Mouse (Mus musculus): Measurements from ENCODE around the gene Kdm2b. TPM values are rescaled to one million over a fixed set of nuclear protein-coding genes. Genes with fewer than 3 reads are reported as not detected.

The Kdm2b gene
- total RNA-seq, 2 experiments from 2014 or later: 41.3 to 54.5 TPM

DNA sequence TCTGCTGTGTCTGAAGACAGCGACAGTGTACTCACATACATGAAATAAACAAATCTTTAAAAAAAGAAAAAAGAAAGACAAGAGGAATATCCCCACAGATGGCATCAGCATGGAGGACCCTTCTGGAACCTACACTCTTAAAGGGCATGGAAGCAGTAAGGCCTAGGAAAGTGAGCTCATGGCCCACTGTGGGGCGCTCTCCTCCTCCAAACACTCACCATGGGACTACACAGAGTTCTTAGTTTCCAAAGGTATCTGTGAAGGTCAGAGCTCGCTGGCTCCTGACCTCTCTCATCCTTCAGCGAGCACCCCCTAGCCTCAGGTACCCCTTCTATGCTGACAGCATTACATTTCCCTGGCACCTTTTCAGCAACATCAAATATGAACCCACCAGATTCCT lies 53.8 kb downstream of the Kdm2b start:
- DNase-seq (ENCODE audit: low spot score in 2 of 2): no peak

DNA sequence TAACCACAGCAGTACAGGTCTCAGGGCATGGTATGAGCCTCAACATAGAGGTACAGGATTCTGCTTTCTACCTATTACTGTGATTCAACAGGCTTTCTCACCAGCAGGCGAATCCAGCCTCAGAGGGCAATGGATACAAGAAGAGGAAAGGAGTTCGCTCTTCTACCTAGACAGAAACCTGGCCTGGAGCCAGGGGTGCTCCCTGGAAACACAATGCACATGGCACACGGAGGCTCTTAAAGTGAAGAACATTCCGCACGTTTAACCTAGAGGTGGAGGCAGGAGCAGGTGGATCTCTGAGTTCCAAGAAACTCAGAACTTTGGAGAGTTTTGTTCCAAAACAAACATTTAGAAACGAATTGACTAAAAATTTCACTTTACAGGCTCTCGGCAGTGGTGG lies 58.6 kb downstream of the Kdm2b start:
- DNase-seq (ENCODE audit: low spot score in 2 of 2): no peak

DNA sequence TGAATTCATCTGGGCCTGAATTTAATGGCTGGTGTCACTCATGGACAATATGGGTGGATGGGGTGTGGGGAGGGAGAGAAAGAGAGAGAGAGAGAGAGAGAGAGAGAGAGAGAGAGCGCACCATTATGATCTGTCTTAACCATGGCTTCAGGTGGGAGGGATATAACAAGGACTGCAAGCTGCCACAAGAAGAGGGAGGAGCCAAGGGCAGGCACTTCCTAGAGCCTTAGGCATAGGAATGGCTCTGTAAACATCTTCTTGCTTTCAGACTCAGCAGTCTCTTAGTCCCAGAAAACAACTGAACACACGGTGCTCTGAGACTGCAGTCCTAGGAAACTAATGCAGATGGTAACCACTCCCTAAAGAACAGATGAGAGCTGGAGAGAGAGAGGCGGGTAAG lies 61.3 kb downstream of the Kdm2b start:
- no peak for DNase-seq (ENCODE audit: low spot score in 2 of 2)

DNA sequence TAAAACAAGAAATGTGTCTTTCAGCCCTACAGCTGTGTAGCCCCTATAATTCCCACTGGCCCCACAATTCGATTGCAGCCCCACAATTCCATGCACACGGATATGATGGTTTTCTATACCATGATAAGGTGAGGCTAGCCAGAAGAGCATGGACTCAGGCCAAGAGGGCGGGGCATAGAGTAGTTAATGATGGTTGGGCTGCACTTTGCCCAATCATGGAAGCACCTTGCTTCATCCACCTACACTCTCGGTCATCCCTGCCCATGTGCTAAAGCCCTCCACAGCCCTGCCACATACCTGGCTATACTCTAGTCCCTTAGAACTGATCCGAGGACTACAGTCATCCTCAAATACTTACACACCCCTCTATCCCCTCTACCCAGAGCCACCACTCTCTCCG lies 61.9 kb downstream of the Kdm2b start:
- DNase-seq (ENCODE audit: low spot score in 2 of 2): no peak

DNA sequence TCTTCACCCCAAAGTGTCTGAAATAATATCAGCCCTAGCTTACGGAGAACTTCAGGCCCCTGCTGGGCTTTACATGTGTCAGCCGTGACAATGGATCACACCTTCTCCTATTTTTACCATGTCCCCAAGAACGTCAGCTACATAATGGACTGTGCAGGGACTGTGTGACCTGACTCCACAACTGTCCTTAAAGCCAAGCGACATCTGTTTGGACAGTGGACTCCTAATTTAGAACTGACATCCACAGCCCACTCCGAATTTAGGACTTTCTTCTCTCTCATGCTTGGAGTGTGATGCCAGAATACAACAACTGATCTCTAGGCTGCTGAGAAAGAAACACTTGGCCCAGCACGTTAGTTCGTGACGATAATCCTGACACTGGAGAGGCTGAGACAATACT lies 62.5 kb downstream of the Kdm2b start:
- no peak for DNase-seq (ENCODE audit: low spot score in 2 of 2)

DNA sequence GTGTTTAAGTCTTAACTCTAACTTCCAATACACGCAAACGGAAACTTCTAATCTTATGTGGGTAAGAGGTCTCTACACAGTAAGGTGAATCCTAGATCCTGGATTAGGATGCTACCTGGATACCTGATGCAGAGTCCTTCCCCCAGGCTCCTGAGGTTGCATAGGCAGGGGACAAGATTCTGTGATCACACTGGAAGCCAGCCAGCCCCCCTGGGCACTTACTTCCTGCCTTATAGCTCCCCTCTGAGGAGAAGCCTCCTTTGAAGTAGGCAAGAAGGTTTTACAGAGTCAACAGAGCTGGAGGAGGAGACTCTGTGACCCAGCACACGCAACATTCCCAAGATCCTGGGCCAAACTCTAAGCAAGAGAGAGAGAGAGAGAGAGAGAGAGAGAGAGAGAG lies 63.3 kb downstream of the Kdm2b start:
- no peak for DNase-seq (ENCODE audit: low spot score in 2 of 2)

DNA sequence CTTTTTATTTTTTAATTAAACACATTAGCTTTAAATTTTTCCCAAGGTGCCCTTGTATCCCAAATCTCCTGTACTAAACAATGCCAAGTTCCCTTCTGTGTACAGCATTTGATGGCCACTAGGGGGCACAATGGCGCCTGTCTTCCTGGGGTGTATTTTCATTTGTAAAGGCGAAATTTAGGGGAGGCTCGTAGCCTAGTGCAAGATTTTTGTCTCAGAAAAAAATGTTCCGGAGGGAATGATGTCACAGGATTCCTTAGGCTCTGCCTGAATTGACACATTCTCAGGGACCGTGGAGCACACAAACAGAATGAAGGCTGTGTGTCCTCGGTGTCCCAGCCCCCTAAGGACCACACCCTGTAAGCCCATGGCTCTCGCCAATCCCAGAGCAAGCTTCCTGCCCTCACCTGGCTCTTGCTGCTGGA lies 64.1 kb downstream of the Kdm2b start:
- DNase-seq (ENCODE audit: low spot score in 2 of 2): peak; percentile 66 to 79

DNA sequence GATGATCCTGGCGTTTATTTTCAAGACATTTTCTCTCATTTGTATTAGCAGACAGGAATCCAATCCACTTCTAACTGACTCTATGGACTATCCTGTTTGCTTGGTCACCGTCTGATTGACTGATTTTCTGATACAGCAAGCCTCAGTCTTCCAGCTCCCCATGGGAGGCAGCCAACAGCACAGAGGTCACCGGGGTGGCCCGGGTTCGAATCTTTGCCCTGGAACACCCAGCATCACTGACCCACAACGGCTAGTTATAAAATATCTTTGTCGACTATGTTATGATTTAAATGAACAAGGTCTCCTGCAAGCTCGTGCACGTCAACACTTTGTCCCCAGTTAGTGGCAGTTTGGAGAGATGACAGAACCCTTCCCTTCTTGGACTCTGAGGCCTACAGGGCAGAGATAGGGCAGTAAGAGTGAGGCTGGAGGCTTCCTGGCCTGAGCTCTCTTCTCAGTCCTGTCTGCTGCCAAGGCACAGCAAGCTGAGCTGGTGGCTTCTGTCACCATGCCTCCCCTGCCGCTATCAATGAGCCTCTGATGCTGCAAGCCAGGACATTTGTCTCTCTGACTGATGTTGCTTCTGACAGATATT lies 65.7 kb downstream of the Kdm2b start:
- DNase-seq (ENCODE audit: low spot score in 2 of 2): no peak

DNA sequence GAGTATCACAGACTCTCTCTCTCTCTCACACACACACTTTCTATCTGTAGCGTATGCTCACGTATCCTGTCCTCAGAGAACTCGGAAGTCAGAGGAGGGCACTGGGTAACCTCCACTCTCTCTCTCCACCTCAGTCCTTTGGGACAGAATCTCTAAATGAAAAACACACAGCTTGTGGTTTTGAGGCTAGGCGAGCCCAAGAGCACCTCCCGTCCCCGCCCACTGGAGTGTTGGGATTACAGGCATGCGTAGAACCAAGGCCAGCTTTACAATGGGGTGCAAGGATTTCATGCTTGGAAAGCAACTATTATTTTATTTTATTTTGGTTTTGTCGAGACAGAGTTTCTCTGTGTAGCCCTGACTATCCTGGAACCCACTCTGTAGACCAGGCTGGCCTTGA lies 67.7 kb downstream of the Kdm2b start:
- no peak for DNase-seq (ENCODE audit: low spot score in 2 of 2)

DNA sequence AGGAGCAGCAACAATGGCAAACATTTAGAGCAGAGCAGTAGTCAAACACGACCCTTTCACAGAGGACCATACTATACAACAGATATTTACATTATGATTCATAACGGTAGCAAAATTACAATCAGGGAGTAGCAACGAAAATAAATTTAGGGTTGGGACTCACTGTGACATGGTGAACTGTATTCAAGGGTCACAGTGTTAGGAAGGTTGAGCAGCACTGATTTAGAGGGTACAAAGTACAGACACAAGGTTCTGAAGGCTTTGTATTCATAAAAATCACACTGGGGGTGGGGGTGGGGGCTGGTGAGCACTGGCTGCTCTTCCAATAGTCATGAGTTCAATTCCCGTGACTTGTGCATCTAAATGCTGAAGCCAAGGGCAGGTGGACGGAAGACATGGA lies 69.1 kb downstream of the Kdm2b start:
- DNase-seq (ENCODE audit: low spot score in 2 of 2): no peak

DNA sequence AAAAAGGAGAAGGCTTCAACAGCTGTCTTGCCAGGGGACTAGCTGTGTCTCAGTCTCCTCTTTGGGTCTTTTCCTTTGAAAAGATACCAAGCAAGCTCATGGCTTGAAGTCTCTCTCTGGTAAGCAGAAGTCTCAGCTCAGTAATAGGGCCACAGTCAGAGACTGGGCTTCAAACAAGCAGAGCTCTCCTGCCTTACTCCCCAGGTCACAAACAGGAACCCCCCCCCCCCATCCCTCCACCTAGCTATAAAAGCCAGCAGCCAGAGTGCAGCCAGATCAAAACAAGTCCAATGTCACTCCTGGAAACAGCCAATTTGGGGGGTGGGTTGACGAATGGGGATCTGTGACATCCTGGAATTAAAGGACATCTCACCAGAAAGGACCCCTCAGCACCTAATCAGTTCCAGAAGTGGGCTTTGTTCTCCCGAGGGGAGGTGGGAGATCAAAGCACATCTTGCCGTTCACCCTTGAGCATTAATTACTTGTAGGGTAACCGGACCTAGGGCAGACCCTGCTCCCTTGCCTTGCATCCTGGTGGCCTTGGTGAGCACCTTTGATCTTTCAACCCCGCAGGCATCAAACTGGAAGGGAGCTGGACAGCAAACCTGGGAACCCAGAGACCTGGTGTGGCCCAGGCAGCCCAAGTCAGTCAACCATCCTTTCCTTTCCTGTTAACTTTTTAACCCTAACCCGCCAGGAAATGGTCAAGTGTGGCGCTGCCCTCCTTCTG lies 71.5 kb downstream of the Kdm2b start:
- DNase-seq (ENCODE audit: low spot score in 2 of 2): no peak

DNA sequence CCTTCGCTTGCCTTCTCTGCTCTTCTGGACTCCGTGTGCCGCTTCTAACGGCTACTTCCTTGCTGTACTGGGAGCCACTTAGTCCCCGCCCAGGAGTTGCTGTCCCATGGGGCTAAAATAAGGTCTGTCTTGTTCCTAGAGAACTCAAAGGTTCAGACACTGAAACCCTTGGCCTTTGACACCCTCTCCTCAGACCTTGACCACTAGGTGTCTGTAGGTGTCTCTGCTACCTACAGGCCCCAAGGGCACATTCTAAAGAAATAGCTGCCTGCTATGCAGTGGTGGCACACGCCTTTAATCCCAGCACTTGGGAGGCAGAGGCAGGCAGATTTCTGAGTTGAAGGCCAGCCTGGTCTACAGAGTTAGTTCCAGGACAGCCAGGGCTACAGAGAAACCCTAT lies 73.5 kb downstream of the Kdm2b start:
- DNase-seq (ENCODE audit: low spot score in 2 of 2): no peak

DNA sequence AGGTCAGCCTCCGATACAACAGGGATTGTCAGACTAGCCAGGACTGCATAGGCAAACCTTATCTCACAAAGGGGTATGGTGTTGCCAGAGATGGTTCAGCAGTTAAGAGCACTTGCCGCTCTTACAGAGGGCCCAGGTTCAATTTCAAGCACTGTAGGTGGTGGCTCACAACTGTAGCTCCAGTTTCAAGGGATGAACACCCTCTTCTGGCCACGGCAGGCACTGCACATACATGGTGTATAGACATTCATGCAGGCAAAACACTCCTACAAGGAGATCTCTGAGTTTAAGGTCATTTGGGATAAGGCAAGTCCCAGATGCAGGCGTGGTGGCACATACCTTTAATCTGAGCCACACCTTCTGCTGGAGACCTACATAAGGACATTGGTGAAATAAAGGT lies 76.8 kb downstream of the Kdm2b start:
- no peak for DNase-seq (ENCODE audit: low spot score in 2 of 2)

DNA sequence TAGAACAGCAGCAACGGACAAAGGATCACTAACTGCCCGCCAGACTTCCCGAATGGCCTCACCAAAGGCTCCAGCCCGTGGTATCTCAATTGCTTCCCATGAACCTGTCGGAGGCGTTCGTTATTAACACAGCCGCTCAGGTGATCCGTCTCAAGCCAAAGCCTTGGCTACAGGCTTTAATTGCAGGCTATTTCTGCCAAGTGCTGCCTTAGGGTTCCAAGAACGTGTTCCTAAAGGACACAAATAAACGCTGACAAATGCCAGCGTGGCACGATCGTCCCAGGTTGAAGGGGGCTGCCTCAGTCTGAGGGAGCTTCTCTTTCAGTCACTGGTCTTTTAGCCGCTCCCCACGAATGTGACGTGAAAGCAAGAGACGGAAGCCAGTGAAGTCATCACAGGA lies 80.1 kb downstream of the Kdm2b start:
- no peak for DNase-seq (ENCODE audit: low spot score in 2 of 2)

DNA sequence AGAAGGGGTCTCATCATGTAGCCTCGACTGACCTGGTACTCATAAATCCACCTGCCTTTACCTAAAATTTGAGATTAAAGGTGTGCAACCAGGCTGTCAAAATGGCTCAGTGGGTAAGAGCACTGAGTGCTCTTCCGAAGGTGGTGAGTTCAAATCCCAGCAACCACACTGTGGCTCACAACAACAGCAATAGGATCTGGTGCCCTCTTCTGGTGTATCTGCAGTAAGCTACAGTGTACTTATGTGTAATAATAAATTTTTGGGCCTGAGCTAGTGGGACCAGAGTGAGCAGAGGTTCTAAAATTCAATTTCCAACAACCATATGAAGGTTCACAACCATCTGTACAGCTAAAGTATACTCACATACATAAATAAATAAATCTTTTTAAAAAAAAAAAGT lies 81.6 kb downstream of the Kdm2b start:
- no peak for DNase-seq (ENCODE audit: low spot score in 2 of 2)

DNA sequence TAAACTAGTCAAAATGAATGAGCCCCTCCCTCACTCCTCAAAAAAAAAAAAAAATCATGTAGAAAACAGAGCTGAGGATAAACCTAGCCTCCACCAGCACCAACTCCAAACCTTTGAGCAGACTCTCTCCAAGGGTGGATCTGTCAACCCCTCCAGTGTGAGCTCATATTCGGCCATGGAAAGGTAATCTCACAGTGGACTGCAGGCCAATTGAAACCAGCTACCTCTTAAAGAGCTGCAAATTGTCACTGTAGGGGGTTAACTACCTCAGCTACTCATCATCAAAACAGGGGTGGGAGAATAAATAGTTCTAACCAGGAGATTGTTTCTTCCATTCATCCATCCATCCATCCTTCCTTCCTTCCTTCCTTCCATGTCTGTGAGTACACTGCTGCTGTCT lies 82.4 kb downstream of the Kdm2b start:
- no peak for DNase-seq (ENCODE audit: low spot score in 2 of 2)

DNA sequence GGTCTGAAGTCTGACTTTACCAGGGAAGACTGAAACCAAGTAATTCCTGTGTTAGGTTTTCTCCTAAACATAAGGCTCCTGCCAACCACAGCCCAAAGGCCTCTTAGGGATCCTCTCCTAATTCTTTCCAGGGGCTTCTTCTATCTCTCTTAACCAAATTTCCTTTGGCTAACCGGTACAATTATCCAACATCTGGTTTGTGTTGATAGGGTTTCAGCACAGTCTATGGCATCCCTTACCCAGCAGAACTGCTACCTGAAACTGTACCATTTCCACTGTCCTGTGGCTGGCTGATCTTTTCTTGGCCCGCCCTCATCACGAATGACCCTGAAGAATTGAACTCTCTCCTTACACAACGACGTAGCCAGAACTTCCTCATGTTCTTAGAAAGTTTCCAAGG lies 86.5 kb downstream of the Kdm2b start:
- no peak for DNase-seq (ENCODE audit: low spot score in 2 of 2)

DNA sequence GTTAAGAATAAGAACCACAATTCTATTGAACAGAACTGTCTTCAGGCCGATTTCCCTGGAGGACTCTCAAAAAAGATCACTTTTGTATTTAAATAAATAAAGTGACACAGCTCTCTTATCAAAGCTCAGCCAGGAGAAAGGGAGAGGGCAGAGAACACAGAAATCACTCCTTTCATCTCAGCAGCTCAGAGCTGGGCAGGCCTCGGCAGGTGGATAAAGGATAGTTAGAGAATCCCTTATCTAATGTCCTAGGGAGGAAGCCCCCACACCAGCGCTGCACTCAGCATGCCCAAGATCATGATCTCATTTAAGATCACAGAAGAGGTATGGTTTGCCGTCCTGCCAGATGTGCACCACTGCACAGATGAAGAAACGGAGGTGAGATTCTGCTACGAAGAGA lies 87.4 kb downstream of the Kdm2b start:
- no peak for DNase-seq (ENCODE audit: low spot score in 2 of 2)

DNA sequence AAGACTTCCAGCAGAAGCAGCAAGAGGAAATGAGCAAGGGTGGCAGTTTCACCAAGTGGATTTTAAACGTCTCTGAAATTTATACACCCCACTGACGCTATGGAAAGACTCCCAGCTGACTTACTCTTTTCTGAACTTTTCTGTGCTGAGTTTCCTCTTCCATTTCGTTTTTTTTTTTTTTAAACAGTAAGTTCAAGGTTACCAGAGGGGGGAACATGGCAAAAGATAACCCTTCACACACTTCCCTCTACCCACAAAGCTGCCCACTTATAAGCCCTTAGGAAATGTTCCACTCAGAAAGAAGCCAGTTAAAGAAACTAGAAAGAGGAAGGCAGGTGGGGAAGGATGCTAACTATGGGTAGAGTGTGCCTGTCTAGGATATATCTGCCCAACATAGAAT lies 88.0 kb downstream of the Kdm2b start:
- DNase-seq (ENCODE audit: low spot score in 2 of 2): no peak

DNA sequence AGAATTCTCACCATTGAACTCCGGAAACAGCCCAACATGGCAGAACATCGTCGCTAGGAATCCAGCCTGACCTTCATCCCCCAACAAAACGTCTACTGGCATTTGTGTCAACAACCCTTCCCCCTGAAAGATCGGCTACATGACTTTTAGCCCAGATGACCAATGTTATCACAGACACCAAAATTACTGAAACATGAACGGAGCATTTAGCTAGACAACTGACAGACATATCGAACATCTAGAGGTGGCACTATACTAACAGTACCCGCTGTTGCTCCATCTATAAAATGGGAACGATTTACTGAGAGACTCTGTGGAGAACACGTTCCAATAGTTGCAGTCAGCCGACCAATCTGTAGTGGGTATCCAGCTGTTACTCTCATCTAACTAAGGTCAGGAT lies 88.4 kb downstream of the Kdm2b start:
- no peak for DNase-seq (ENCODE audit: low spot score in 2 of 2)

DNA sequence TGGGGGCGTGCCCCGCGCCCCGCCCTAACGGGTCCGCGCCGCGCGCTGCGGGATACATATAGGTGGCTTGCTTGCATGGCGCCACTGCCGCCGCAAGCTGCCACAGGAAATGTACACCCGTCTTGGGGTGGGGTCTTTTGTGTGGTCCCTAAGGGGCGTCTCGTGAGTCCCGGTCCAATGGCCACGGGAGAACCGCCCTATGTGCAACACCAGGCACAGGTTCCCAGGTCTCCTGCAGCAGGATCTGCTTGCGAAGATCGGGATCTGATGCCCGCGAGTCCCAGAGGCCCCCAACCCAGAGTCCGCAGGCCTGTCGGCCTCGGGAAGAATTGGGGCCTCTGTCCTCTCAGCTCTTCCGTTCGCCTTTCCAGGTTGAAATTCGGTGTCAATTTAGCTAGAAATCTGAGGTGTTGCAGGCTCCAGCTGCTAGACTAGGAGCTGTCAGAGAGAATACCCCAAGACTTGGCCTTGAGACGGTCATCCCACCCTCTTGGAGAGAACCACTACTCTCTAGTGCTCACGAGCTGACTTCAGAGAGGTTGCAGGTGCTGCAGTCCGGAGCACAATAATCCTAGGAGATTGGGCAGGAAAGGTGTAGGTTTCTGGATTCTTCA lies 89.0 kb downstream of the Kdm2b start:
- no peak for DNase-seq (ENCODE audit: low spot score in 2 of 2)

DNA sequence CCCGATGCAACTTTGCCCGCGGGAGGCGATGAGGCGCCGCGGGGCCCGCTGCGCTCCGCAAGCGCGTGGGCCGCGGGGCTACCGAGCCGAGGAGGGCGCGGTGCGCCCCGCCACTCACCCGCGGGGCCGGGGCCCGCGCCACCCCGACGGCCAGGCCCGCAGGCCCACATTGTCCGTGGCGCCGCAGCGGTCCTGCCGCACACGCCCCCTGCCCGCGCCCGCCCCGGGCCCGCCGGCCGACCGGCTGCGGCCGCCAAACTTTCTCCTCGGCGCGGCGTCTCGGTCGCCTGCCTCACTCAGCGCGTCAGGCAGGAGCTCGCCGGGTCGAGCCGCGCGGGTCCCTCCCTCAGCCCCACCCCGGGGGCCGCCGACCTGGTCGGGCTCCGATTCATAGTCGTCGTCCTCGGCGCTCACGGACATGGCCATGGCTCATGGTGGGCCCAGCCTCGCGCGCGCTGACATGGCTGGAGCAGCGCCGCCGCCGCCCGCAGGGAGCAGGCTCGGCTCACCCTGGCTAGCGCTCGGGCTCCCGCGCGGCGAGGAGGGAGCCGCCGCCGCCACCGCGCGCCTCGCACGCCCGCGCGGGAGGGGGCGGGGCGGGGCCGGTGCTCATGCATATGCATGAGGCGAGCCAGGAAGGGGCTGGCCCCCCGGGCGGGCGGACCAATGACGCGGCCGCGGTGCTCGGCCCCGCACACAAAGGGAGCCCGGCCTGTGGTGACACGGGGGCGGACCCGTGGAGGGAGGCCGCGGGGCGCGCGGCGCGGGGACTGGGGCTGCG lies 89.7 kb downstream of the Kdm2b start:
- peak; percentile 71 to 87 for DNase-seq (ENCODE audit: low spot score in 2 of 2)

All from layer of hippocampus, postnatal 14 days (tissue).